Mouse (Mus musculus) hindbrain, embryonic 15.5 days (tissue): ENCODE data around the gene Spaca7. TPM values are rescaled to one million over a fixed set of nuclear protein-coding genes. Genes with fewer than 3 reads are reported as not detected.
"Not testable (repeated sequence)": the region's sequence is repeated elsewhere in the genome, so short reads cannot be mapped to it uniquely, and the experiment has no call there.

Experiments used
- ATAC-seq: fragments of 200-750 bp; cut with Nextera tagmentation; 2 replicates; pipeline ENCODE4 v1.8.0; 2017; ENCODE audit warnings: low read depth, moderate number of reproducible peaks, moderate TSS enrichment; ENCODE audit not compliant: low FRiP score
- H3K27ac ChIP-seq: fragments of 300-500 bp; sonication (generic); replicated peaks from 2 replicates; pipeline ENCODE4 v1.5.1; 2015; ENCODE audit warnings: mild to moderate bottlenecking, inconsistent platforms
- H3K27me3 ChIP-seq: fragments of 300-500 bp; sonication (generic); 2 replicates; pipeline ENCODE4 v1.6.1; 2015; ENCODE audit warnings: control low read depth, inconsistent platforms
- H3K36me3 ChIP-seq: fragments of 300-500 bp; sonication (generic); 2 replicates; pipeline ENCODE4 v1.6.1; 2015; ENCODE audit warnings: control low read depth, inconsistent platforms
- H3K4me1 ChIP-seq: fragments of 300-500 bp; sonication (generic); replicated peaks from 2 replicates; pipeline ENCODE4 v1.6.1; 2015; ENCODE audit warnings: control low read depth, inconsistent platforms
- H3K4me2 ChIP-seq: fragments of 300-500 bp; sonication (generic); 2 replicates; pipeline ENCODE4 v1.6.1; 2015; ENCODE audit warnings: moderate library complexity, mild to moderate bottlenecking, inconsistent platforms
- H3K4me3 ChIP-seq: fragments of 300-500 bp; sonication (generic); 2 replicates; pipeline ENCODE4 v1.5.1; 2015; ENCODE audit warnings: mild to moderate bottlenecking, inconsistent platforms
- H3K9ac ChIP-seq: fragments of 300-500 bp; sonication (generic); 2 replicates; pipeline ENCODE4 v1.6.1; 2015; ENCODE audit warnings: inconsistent platforms
- H3K9me3 ChIP-seq: fragments of 300-500 bp; sonication (generic); 2 replicates; pipeline ENCODE4 v1.6.1; 2016; ENCODE audit warnings: control low read depth, inconsistent platforms
- whole genome bisulfite sequencing: fragments of 180-500 bp; shearing (Covaris S2); methylation state at CpG from one replicate; pipeline ENCODE4 v1.1.7; 2015; 5-methylcytosine and 5-hydroxymethylcytosine counted together
- polyA plus RNA-seq: library from polyadenylated mRNA; unstranded; fragments of >200 nt; fragmentation: Nextera tagmentation; extraction: Ambion mirVana; gene quantifications from 2 replicates; pipeline ENCODE4 v1.2.1, GENCODE M21; 2015

Spaca7 gene
- polyA plus RNA-seq, 1 experiment from 2014 or later: not detected

DNA sequence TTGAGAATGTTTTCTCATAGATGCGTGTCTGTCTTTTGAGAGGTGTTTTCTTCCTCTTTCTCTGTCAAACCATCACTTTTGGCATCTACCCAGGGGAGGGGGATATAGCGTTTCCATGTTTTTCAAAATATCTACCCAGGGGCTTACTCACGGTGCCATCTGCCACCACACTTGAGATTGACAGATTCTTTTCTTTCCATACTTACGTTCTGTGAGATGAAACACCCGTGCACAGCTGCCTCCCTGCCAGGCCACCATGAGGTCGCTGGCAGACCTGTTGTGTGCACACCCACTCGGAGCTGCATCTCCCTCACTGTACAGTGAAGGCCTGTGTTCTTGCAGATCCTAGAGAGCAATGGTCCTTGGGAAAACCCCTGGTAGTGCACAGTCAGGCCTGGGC is 40.4 kb downstream of the Spaca7 start:
- Histone ChIP-seq H3K4me3 (no peak overlapping the region), H3K27ac (no peak overlapping the region), H3K9me3 (no peaks in the 10 kb centered on the region), H3K4me1 (0 out of 2 replicates have a peak, but pooled peaks cover 9% of the 10 kb centered on the region), H3K4me2 (no peak overlapping the region), H3K27me3 (no peaks in the 10 kb centered on the region), H3K36me3 (peaks cover 12% of the 10 kb centered on the region; the same call in 1 of the 2 replicates), H3K9ac (no peak overlapping the region)
- ATAC-seq: no peak
- WGBS: 48% methylated on average over 7 of the region's 7 CpGs

DNA sequence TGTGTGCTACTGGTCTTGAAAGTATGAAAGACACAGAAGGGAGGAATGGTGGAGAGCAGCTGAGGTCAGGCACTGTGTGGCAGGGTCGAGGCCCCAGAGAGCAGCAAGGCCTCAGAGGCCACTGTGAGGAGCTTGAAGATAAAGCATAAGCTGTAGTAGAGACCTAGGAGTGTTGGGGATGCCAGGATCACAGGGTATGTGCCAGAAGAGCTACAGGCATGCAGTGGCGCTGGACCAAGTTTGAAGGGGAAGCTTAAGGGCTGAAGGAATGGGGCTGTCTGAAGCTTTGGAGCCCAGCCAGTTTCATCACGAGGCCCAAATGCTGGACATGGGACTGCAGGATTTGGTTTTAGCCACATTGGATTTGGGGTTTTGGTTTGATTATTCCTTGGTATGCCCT is 44.5 kb downstream of the Spaca7 start:
- WGBS: 91% methylated on average over 3 of the region's 3 CpGs

DNA sequence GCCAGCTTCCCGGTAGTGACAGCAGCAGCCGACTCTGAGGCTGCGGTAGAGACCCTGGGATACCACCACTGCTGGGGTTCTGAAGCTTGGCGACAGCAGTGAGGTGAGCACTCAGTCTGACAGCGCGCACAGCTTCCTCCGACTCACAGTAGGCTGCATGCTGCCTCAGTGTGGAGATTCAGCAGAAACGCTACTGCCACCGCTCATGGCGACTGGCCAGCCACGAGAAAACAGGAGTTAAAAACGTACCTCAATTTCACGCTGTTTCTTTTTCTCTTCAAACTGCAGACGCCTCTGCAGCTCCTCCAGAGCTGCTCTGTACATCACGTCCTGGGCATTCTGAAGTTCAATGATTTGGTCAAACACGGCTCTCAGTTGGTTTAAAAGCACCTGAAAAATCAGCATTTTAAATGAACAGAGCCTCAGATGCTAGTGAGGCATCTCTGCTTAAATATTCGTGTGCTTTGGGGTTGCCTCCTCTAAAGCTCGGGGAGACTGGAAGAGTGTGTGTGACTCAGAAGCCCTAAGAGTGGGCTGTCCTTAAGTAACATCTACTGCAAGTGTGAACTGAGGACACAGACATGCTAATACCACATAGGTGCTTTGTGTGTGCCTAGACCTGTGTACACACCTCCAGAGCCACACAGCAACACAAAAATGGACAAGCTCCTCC is 48.9 kb downstream of the Spaca7 start:
- H3K27ac ChIP-seq: no peak overlapping the region
- peaks cover 23% of the 10 kb centered on the region for H3K36me3 ChIP-seq
- WGBS: 88% methylated on average over 18 of the region's 18 CpGs
- no peak overlapping the region for H3K4me3 ChIP-seq
- H3K9me3 ChIP-seq: no peaks in the 10 kb centered on the region
- H3K27me3 ChIP-seq: no peaks in the 10 kb centered on the region
- H3K4me1 ChIP-seq: peaks cover 12% of the 10 kb centered on the region
- no peak overlapping the region for H3K4me2 ChIP-seq
- no peak overlapping the region for H3K9ac ChIP-seq
- no peak for ATAC-seq

More for the DNA sequence above, 44.5 kb downstream of the Spaca7 start:
- H3K36me3 ChIP-seq: peaks cover 21% of the 10 kb centered on the region
- not testable (repeated sequence) for H3K4me3 ChIP-seq, H3K27ac ChIP-seq, H3K9me3 ChIP-seq, H3K9ac ChIP-seq, H3K27me3 ChIP-seq, H3K4me2 ChIP-seq, ATAC-seq, H3K4me1 ChIP-seq

- no peaks in the 10 kb centered on the region for H3K9me3 ChIP-seq
- ATAC-seq: no peak
- peaks cover 27% of the 10 kb centered on the region for H3K36me3 ChIP-seq
- H3K9ac ChIP-seq: no peak overlapping the region
- peaks cover 12% of the 10 kb centered on the region for H3K4me1 ChIP-seq
- 63% methylated on average over 5 of the region's 5 CpGs for WGBS
- no peaks in the 10 kb centered on the region for H3K27me3 ChIP-seq
- no peak overlapping the region for H3K4me3 ChIP-seq
- no peak overlapping the region for H3K4me2 ChIP-seq
- no peak overlapping the region for H3K27ac ChIP-seq
Measured at GRCm38 (mm10) chr8:12625890-12626289, 53.1 kb downstream of the Spaca7 start.

DNA sequence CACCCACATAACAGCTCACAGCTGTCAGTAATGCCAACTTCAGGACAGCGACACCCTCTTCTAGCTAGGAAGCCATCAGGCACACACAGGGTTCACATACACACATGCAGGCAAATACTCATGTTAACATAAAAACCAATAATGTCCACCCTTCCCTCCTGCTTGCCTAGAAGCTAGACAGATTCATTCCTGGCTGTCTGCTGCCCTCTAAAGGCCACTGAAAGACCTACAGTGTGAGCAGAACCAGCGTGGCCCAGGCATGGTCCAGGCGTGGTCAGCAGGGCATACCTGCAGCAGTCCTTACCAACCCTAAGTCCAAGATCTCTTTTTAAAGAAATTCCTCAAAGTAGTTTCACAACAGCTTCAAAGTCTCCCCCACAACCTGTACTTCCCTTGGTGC is 56.2 kb downstream of the Spaca7 start:
- Histone ChIP-seq H3K4me3 (no peak overlapping the region), H3K9ac (no peak overlapping the region), H3K27me3 (no peaks in the 10 kb centered on the region), H3K36me3 (peaks cover 23% of the 10 kb centered on the region), H3K4me1 (peaks cover 12% of the 10 kb centered on the region), H3K4me2 (no peak overlapping the region), H3K27ac (no peak overlapping the region), H3K9me3 (no peaks in the 10 kb centered on the region)
- WGBS: 35% methylated on average over 3 of the region's 3 CpGs
- peak; percentile 77; the same call in 1 of the 2 replicates for ATAC-seq

DNA sequence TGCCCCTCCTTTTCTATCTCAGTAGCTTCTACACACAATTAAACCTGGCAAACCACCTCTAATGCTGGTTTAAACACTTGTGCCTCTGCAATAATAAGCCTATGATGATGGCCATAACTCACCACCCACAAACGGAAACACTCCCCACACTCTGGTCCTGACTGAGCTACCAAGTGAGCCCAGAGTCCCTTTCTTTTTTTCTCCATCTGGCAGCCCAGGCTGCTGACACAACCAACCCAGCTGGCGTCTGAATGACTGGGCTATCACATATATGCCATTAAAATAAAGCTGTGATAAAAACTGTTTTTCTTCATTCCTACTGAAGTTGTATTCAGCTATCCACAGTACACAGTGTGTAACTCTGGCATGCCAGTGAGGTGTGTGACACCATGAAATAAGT is 62.5 kb downstream of the Spaca7 start:
- Histone ChIP-seq H3K4me3 (no peak overlapping the region), H3K4me1 (no peaks in the 10 kb centered on the region), H3K36me3 (peaks cover 56% of the 10 kb centered on the region), H3K9ac (no peak overlapping the region), H3K9me3 (no peaks in the 10 kb centered on the region), H3K27me3 (no peaks in the 10 kb centered on the region), H3K4me2 (no peak overlapping the region), H3K27ac (no peak overlapping the region)
- 88% methylated on average over 2 of the region's 2 CpGs for WGBS
- no peak for ATAC-seq

GRCm38 (mm10) chr8:12638446-12638845 is 65.6 kb downstream of the Spaca7 start:
- no peak overlapping the region for H3K4me3 ChIP-seq
- H3K36me3 ChIP-seq: peaks cover 52% of the 10 kb centered on the region
- H3K4me2 ChIP-seq: no peak overlapping the region
- 93% methylated on average over 11 of the region's 11 CpGs for WGBS
- no peak overlapping the region for H3K9ac ChIP-seq
- H3K9me3 ChIP-seq: no peaks in the 10 kb centered on the region
- no peak overlapping the region for H3K27ac ChIP-seq
- ATAC-seq: no peak
- H3K4me1 ChIP-seq: no peaks in the 10 kb centered on the region
- no peaks in the 10 kb centered on the region for H3K27me3 ChIP-seq

GRCm38 (mm10) chr8:12641527-12641926 is 68.7 kb downstream of the Spaca7 start:
- no peak overlapping the region for H3K9ac ChIP-seq
- H3K4me3 ChIP-seq: no peak overlapping the region
- no peak overlapping the region for H3K27ac ChIP-seq
- no peaks in the 10 kb centered on the region for H3K27me3 ChIP-seq
- WGBS: 95% methylated on average over 6 of the region's 6 CpGs
- H3K4me1 ChIP-seq: no peaks in the 10 kb centered on the region
- H3K9me3 ChIP-seq: no peaks in the 10 kb centered on the region
- ATAC-seq: no peak
- peaks cover 43% of the 10 kb centered on the region for H3K36me3 ChIP-seq
- no peak overlapping the region for H3K4me2 ChIP-seq

DNA sequence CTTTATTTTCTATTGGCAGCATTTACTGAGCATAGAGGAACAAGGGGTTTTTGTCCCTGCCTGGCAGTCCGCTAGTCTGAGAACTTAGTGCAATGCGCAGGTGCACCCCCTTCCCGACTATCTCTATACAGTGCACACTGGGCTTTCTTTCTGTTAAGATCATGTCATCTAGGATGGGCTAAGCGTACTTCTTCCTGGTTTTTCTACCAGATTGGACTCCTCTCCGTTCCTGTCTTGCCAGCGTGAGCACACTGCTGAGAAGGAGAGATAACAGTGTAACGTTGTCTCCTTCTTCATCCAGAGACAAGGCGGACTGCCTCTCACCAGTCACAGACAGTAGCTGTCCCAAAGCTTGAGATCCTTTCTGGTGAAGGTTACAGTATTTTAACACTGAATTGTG is 71.5 kb downstream of the Spaca7 start:
- WGBS: 92% methylated on average over 8 of the region's 8 CpGs
- H3K27ac ChIP-seq: no peak overlapping the region
- H3K4me1 ChIP-seq: no peaks in the 10 kb centered on the region
- H3K36me3 ChIP-seq: peaks cover 33% of the 10 kb centered on the region
- H3K4me3 ChIP-seq: no peak overlapping the region
- H3K9me3 ChIP-seq: no peaks in the 10 kb centered on the region
- H3K27me3 ChIP-seq: no peaks in the 10 kb centered on the region
- ATAC-seq: no peak
- H3K4me2 ChIP-seq: no peak overlapping the region
- no peak overlapping the region for H3K9ac ChIP-seq

DNA sequence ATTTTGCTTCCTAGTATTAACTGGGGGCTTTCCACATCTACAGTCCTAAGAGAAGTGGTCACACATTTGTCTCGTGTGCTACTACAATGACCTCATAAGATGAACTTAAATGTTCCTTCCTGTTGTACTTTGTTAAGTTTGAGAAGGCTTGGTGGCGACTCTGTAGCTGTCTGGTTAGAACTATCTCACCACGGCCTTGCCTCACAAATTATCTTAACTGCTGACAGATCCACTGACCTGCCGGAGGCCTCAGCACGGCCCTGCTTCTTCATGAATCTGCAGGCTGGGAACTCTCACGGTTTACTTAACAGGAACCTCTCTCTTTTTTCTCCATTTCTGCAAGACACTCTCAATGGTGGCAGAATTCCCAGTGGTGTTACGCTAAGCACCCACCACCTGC is 72.1 kb downstream of the Spaca7 start:
- Histone ChIP-seq H3K27ac (no peak overlapping the region), H3K4me1 (no peaks in the 10 kb centered on the region), H3K9ac (no peak overlapping the region), H3K4me3 (no peak overlapping the region), H3K27me3 (no peaks in the 10 kb centered on the region), H3K4me2 (no peak overlapping the region), H3K36me3 (peaks cover 34% of the 10 kb centered on the region), H3K9me3 (no peaks in the 10 kb centered on the region)
- 85% methylated on average over 7 of the region's 7 CpGs for WGBS
- ATAC-seq: no peak

DNA sequence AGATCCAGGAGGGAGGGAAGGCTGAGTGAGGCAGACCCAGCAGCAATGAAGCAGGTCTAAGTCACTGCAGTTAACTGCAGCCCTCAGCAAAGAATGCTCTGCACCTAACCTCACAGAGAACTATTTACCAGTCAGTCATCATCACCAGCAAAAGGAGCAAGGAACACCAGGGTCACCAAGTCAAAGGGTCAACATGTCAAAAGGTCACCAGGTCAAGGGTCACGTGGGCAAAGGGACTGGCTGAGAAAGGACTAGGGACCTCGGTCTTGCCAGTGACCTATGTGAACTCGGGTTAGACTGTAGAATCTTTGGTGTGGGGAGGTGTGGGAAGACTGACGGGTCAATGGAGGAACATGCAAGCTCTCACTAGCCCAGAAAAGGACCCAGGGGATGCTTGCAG is 73.7 kb downstream of the Spaca7 start:
- no peaks in the 10 kb centered on the region for H3K27me3 ChIP-seq
- no peak overlapping the region for H3K4me2 ChIP-seq
- H3K36me3 ChIP-seq: peaks cover 28% of the 10 kb centered on the region
- 48% methylated on average over 4 of the region's 4 CpGs for WGBS
- no peaks in the 10 kb centered on the region for H3K9me3 ChIP-seq
- no peak overlapping the region for H3K4me3 ChIP-seq
- H3K9ac ChIP-seq: no peak overlapping the region
- no peaks in the 10 kb centered on the region for H3K4me1 ChIP-seq
- no peak for ATAC-seq
- H3K27ac ChIP-seq: no peak overlapping the region

DNA sequence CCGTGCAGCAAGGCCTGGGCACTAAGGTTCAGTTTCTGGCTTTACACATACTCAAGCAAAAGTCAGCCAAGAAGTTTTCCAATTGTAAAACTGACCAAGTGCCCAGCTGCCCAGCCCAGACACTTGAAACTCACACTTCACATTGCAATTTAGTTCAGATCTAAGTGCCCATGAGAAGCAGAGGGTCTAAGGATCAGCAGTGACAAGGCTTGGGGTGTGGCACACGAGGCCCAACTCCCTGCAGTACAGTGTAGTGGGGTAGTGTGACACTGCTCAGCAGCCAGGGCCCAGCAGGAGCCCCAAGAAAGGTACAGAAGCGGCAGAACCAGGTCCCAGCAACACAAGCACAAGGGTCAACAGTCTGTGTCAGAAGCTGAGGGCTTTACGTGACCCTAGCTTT is 76.1 kb downstream of the Spaca7 start:
- no peak for ATAC-seq
- Histone ChIP-seq H3K4me2 (no peak overlapping the region), H3K27ac (no peak overlapping the region), H3K4me3 (no peak overlapping the region), H3K27me3 (no peaks in the 10 kb centered on the region), H3K4me1 (no peaks in the 10 kb centered on the region), H3K36me3 (peaks cover 46% of the 10 kb centered on the region), H3K9ac (no peak overlapping the region), H3K9me3 (no peaks in the 10 kb centered on the region)
- WGBS: 94% methylated on average over 4 of the region's 4 CpGs
